Mouse (Mus musculus) ZHBTc4 (cell line): ENCODE measurements around the gene 2310030G06Rik.

Source experiments
- DNase-seq: peaks from one replicate; pipeline ENCODE4 v3.0.0-alpha.2; 2011; ENCODE audit warnings: low read depth, low spot score

Gene 2310030G06Rik

GRCm38 (mm10) chr9:50704907-50705306 is 41.4 kb downstream of the 2310030G06Rik start:
- DNase-seq = no peak

- DNase-seq = peak; percentile 20
Measured at GRCm38 (mm10) chr9:50700921-50701691, 45.2 kb downstream of the 2310030G06Rik start.

GRCm38 (mm10) chr9:50698418-50699409 is 47.6 kb downstream of the 2310030G06Rik start:
- DNase-seq = peak; percentile 51

GRCm38 (mm10) chr9:50697706-50698041 is 48.7 kb downstream of the 2310030G06Rik start:
- peak; percentile 89 for DNase-seq

GRCm38 (mm10) chr9:50696851-50697705 is 49.3 kb downstream of the 2310030G06Rik start:
- DNase-seq = no peak

GRCm38 (mm10) chr9:50695153-50695552 is 51.2 kb downstream of the 2310030G06Rik start:
- DNase-seq = no peak

- peak; percentile 82 for DNase-seq
Measured at GRCm38 (mm10) chr9:50693631-50694030, 52.7 kb downstream of the 2310030G06Rik start.

GRCm38 (mm10) chr9:50692626-50693580 is 53.4 kb downstream of the 2310030G06Rik start:
- DNase-seq = peak; percentile 44
